Mouse (Mus musculus): ENCODE measurements around the gene Kmt2c. TPM values are rescaled to one million over a fixed set of nuclear protein-coding genes. Genes with fewer than 3 reads are reported as not detected.

Kmt2c gene
- polyA plus RNA-seq, 1 experiment from 2014 or later = 11.3 TPM

- H3K9ac ChIP-seq = no peak overlapping the region
- no peaks in the 10 kb centered on the region for H3K27me3 ChIP-seq
- no peak overlapping the region for H3K4me2 ChIP-seq
- H3K27ac ChIP-seq = no peak overlapping the region
- ATAC-seq (ENCODE audit: borderline replicate concordance, extremely low read depth, low FRiP score, low TSS enrichment) = no peak
- H3K4me1 ChIP-seq = no peaks in the 10 kb centered on the region
- no peaks in the 10 kb centered on the region for H3K9me3 ChIP-seq
- no peaks in the 10 kb centered on the region for H3K36me3 ChIP-seq
- no peak overlapping the region for H3K4me3 ChIP-seq
- 78% methylated on average over 5 of the region's 5 CpGs for WGBS
Observed at GRCm38 (mm10) chr5:25506041-25506440, 7.5 kb upstream of the Kmt2c start.

GRCm38 (mm10) chr5:25500686-25501085, 2.1 kb upstream of the Kmt2c start:
- Histone ChIP-seq H3K4me3 (peak overlapping the region; percentile 100), H3K36me3 (no peaks in the 10 kb centered on the region), H3K9me3 (no peaks in the 10 kb centered on the region), H3K9ac (no peak overlapping the region), H3K4me1 (peaks cover 9% of the 10 kb centered on the region), H3K27ac (no peak overlapping the region), H3K4me2 (peak overlapping the region; percentile 67), H3K27me3 (no peaks in the 10 kb centered on the region)
- ATAC-seq (ENCODE audit: borderline replicate concordance, extremely low read depth, low FRiP score, low TSS enrichment) = no peak
- 68% methylated on average over 7 of the region's 7 CpGs for WGBS

- no peaks in the 10 kb centered on the region for H3K36me3 ChIP-seq
- peak overlapping the region; percentile 67 for H3K4me2 ChIP-seq
- peak; percentile 88 for ATAC-seq (ENCODE audit: borderline replicate concordance, extremely low read depth, low FRiP score, low TSS enrichment)
- no peaks in the 10 kb centered on the region for H3K27me3 ChIP-seq
- peak overlapping the region; percentile 99 for H3K27ac ChIP-seq
- peak overlapping the region; percentile 64 for H3K9ac ChIP-seq
- no peaks in the 10 kb centered on the region for H3K9me3 ChIP-seq
- WGBS = under 1% methylated on average over 76 of the region's 90 CpGs
- H3K4me3 ChIP-seq = peak overlapping the region; percentile 100
- H3K4me1 ChIP-seq = peaks cover 9% of the 10 kb centered on the region
Observed at GRCm38 (mm10) chr5:25499423-25500398, 1.1 kb upstream of the Kmt2c start.

- H3K36me3 ChIP-seq = no peaks in the 10 kb centered on the region
Observed at GRCm38 (mm10) chr5:25498821-25499422, 339 bp upstream of the Kmt2c start.

GRCm38 (mm10) chr5:25497720-25498345, 750 bp downstream of the Kmt2c start:
- Histone ChIP-seq H3K4me3 (peak overlapping the region; percentile 100), H3K9ac (peak overlapping the region; percentile 93), H3K36me3 (no peaks in the 10 kb centered on the region), H3K27me3 (no peaks in the 10 kb centered on the region), H3K4me1 (peaks cover 9% of the 10 kb centered on the region), H3K27ac (peak overlapping the region; percentile 98), H3K4me2 (peak overlapping the region; percentile 70), H3K9me3 (no peaks in the 10 kb centered on the region)
- ATAC-seq (ENCODE audit: borderline replicate concordance, extremely low read depth, low FRiP score, low TSS enrichment) = peak; percentile 12; the same call in 1 of the 2 replicates
- WGBS = under 1% methylated on average over 50 of the region's 78 CpGs

More at GRCm38 (mm10) chr5:25498821-25499422, 339 bp upstream of the Kmt2c start:
- peak; percentile 88 for ATAC-seq (ENCODE audit: borderline replicate concordance, extremely low read depth, low FRiP score, low TSS enrichment)
- H3K4me1 ChIP-seq = peaks cover 9% of the 10 kb centered on the region
- WGBS = 0% methylated on average over 39 of the region's 87 CpGs
- no peaks in the 10 kb centered on the region for H3K9me3 ChIP-seq
- peak overlapping the region; percentile 67 for H3K4me2 ChIP-seq
- peak overlapping the region; percentile 99 for H3K27ac ChIP-seq
- peak overlapping the region; percentile 64 for H3K9ac ChIP-seq
- no peaks in the 10 kb centered on the region for H3K27me3 ChIP-seq
- peak overlapping the region; percentile 100 for H3K4me3 ChIP-seq

GRCm38 (mm10) chr5:25497369-25497719, 1.2 kb downstream of the Kmt2c start:
- Histone ChIP-seq H3K4me3 (peak overlapping the region; percentile 100), H3K4me2 (peak overlapping the region; percentile 70), H3K9me3 (no peaks in the 10 kb centered on the region), H3K27ac (peak overlapping the region; percentile 98; the same call in 1 of the 2 replicates), H3K9ac (peak overlapping the region; percentile 93), H3K4me1 (peaks cover 9% of the 10 kb centered on the region), H3K27me3 (no peaks in the 10 kb centered on the region), H3K36me3 (no peaks in the 10 kb centered on the region)
- under 1% methylated on average over 10 of the region's 10 CpGs for WGBS
- ATAC-seq (ENCODE audit: borderline replicate concordance, extremely low read depth, low FRiP score, low TSS enrichment) = no peak

- peak overlapping the region; percentile 93 for H3K9ac ChIP-seq
- WGBS = 38% methylated on average over 2 of the region's 2 CpGs
Observed at GRCm38 (mm10) chr5:25496652-25497051, 1.9 kb downstream of the Kmt2c start.

GRCm38 (mm10) chr5:25478863-25479262, 19.7 kb downstream of the Kmt2c start:
- no peak overlapping the region for H3K4me2 ChIP-seq
- no peak for ATAC-seq (ENCODE audit: borderline replicate concordance, extremely low read depth, low FRiP score, low TSS enrichment)
- no peaks in the 10 kb centered on the region for H3K36me3 ChIP-seq
- no peak overlapping the region for H3K4me3 ChIP-seq
- no peaks in the 10 kb centered on the region for H3K4me1 ChIP-seq
- no peaks in the 10 kb centered on the region for H3K27me3 ChIP-seq
- no peak overlapping the region for H3K27ac ChIP-seq
- no peak overlapping the region for H3K9ac ChIP-seq
- H3K9me3 ChIP-seq = no peaks in the 10 kb centered on the region

More at GRCm38 (mm10) chr5:25496652-25497051, 1.9 kb downstream of the Kmt2c start:
- H3K27ac ChIP-seq = no peak overlapping the region
- no peaks in the 10 kb centered on the region for H3K27me3 ChIP-seq
- H3K9me3 ChIP-seq = no peaks in the 10 kb centered on the region
- ATAC-seq (ENCODE audit: borderline replicate concordance, extremely low read depth, low FRiP score, low TSS enrichment) = no peak
- H3K4me1 ChIP-seq = peaks cover 9% of the 10 kb centered on the region
- H3K4me3 ChIP-seq = peak overlapping the region; percentile 100
- H3K36me3 ChIP-seq = no peaks in the 10 kb centered on the region
- peak overlapping the region; percentile 70 for H3K4me2 ChIP-seq

GRCm38 (mm10) chr5:25475789-25476188, 22.8 kb downstream of the Kmt2c start:
- H3K9ac ChIP-seq = no peak overlapping the region
- H3K27me3 ChIP-seq = no peaks in the 10 kb centered on the region
- no peaks in the 10 kb centered on the region for H3K36me3 ChIP-seq
- 61% methylated on average over 2 of the region's 2 CpGs for WGBS
- H3K27ac ChIP-seq = no peak overlapping the region
- no peak for ATAC-seq (ENCODE audit: borderline replicate concordance, extremely low read depth, low FRiP score, low TSS enrichment)
- H3K9me3 ChIP-seq = no peaks in the 10 kb centered on the region
- no peak overlapping the region for H3K4me2 ChIP-seq
- H3K4me1 ChIP-seq = 0 out of 2 replicates have a peak, but pooled peaks cover 2% of the 10 kb centered on the region
- H3K4me3 ChIP-seq = no peak overlapping the region

GRCm38 (mm10) chr5:25472070-25472469, 26.5 kb downstream of the Kmt2c start:
- H3K36me3 ChIP-seq = no peaks in the 10 kb centered on the region
- WGBS = 5% methylated on average over 6 of the region's 6 CpGs
- no peak overlapping the region for H3K27ac ChIP-seq
- H3K9me3 ChIP-seq = no peaks in the 10 kb centered on the region
- no peaks in the 10 kb centered on the region for H3K27me3 ChIP-seq
- H3K4me2 ChIP-seq = peak overlapping the region; percentile 46
- peak overlapping the region; percentile 39 for H3K4me3 ChIP-seq
- ATAC-seq (ENCODE audit: borderline replicate concordance, extremely low read depth, low FRiP score, low TSS enrichment) = peak; percentile 70; the same call in 1 of the 2 replicates
- H3K9ac ChIP-seq = 0 out of 2 replicates have a peak overlapping the region, but pooled peaks have one; percentile 35
- H3K4me1 ChIP-seq = 0 out of 2 replicates have a peak, but pooled peaks cover 2% of the 10 kb centered on the region

GRCm38 (mm10) chr5:25461956-25462355, 36.6 kb downstream of the Kmt2c start:
- 75% methylated on average over 1 of the region's 1 CpGs for WGBS
- no peaks in the 10 kb centered on the region for H3K4me1 ChIP-seq
- ATAC-seq (ENCODE audit: borderline replicate concordance, extremely low read depth, low FRiP score, low TSS enrichment) = no peak
- no peak overlapping the region for H3K27ac ChIP-seq
- no peak overlapping the region for H3K9ac ChIP-seq
- no peak overlapping the region for H3K4me3 ChIP-seq
- no peaks in the 10 kb centered on the region for H3K9me3 ChIP-seq
- H3K4me2 ChIP-seq = no peak overlapping the region
- H3K27me3 ChIP-seq = no peaks in the 10 kb centered on the region
- H3K36me3 ChIP-seq = no peaks in the 10 kb centered on the region
